Mouse (Mus musculus): ENCODE measurements around the gene Nova1.

The Nova1 gene

DNA sequence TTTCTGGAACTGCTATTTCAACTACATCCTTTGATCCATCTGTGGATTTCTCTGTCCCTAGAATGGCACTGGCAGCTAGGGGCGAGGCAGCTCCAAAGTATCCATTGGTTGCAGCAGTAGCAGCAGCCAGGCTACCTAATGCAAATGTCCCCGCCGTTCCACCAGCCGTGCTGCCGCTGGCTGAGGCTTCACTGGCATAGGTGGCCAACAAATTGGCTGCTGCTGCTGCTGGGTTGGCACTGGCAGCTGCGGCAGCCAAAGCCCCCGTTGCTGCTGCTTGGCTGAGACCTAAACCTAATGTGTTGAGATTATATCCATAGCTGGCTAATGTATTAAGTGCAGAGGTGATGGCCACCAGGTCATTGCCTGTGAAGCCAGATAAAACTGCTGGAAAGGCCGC lies 118.5 kb downstream of the Nova1 start:
- intact Hi-C loops (cut with DNase I), result no loop called here

DNA sequence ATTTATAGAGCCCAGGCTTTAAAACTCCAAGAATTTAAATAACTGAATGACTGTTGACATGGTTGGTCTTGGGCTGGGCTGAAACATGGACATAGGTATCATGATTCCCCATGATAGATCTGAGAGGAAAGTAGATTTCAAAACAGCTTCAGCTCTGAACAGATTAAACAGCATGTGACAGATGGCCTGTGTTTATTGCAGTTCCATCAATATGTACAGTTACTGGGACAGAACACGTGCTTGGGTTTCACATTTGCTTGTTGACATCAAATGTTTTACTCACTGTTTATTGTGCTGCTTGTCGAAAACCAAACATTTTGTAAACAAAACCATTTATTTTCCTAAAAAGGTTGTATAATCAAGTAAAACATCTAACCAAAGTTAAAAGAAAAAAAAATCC lies 142.4 kb downstream of the Nova1 start:
- intact Hi-C loops (cut with DNase I), result no loop called here

GRCm38 (mm10) chr12:46666706-46667105 lies 152.0 kb downstream of the Nova1 start:
- intact Hi-C loops (cut with DNase I), result no loop called here

GRCm38 (mm10) chr12:46646139-46646611 lies 172.6 kb downstream of the Nova1 start:
- intact Hi-C loops (cut with DNase I), result no loop called here

GRCm38 (mm10) chr12:46645365-46645962 lies 173.3 kb downstream of the Nova1 start:
- intact Hi-C loops (cut with DNase I), result no loop called here
